In the genomic region with DNA sequence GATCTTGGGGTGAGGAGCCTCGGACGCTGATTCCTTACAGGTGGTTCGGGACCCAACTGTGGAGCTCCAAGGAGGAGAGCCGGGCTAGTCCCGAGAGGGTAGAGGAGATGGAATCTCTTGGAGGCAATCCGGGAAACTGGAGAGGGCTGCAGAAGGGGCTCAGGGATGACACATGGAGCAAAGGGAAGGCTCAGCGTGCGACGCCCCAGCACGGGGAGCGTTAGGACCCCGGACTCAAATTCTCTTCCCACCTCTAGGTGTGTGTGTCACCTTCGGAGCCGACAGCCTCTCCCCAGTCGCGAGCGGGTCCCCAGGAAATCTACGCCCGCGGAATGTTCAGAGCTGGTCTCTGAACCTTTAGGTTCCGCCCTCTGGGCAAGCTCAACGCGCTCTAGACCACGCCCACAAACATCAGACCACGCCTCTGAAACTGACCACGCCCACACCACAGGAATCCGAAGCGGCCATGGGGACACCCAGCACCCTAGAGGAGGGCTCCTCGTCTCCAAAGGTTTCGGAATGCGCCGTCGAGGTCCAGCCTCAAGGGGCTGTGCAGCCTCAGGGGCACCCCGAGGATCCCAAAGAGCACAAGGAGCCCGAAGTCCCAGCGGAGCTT, we compare ENCODE assay signal across 8 mouse cellular contexts. TPM values are rescaled to one million over a fixed set of nuclear protein-coding genes. Genes with fewer than 3 reads are reported as not detected.
DNase-seq lines count a peak whose midpoint lies in the region; ATAC-seq lines count a peak whose summit lies in the region.

No protein-coding gene starts in this region.

- peak; percentile 95 for DNase-seq in CD4-positive, CD25-positive, alpha-beta regulatory T cell, adult 2 months (ENCODE audit: low read depth, low spot score)
- peak; percentile 93 to 95 for DNase-seq in adrenal gland, postnatal 36 days
- peak; percentile 87 for DNase-seq in heart, postnatal 4 days
- peak; percentile 63 for DNase-seq in layer of hippocampus, adult 9-11 months
- peak; percentile 30 for DNase-seq in right cerebral cortex, postnatal 25 days
- peak; percentile 96 to 98 for DNase-seq in urinary bladder, postnatal 36 days (ENCODE audit: low spot score in 2 of 2)

- WGBS in forebrain, embryonic 13.5 days: under 1% methylated on average over 35 of the region's 36 CpGs

- H3K4me3 ChIP-seq in forebrain, embryonic 13.5 days: peak overlapping the region; percentile 35

- peak; percentile 46 for ATAC-seq in forebrain, embryonic 13.5 days
- peak; percentile 79 for ATAC-seq in megakaryocyte progenitor cell, adult 5-6 weeks (replicated peaks; ENCODE audit: poor library complexity)

- no peaks in the 10 kb centered on the region; the same call in 1 of the 2 replicates for H3K36me3 ChIP-seq in forebrain, embryonic 13.5 days (ENCODE audit: poor library complexity, severe bottlenecking)

- no peaks in the 10 kb centered on the region for H3K9me3 ChIP-seq in forebrain, embryonic 13.5 days (replicated peaks)

- H3K4me1 ChIP-seq in forebrain, embryonic 13.5 days: peaks cover 23% of the 10 kb centered on the region

- no peak overlapping the region for H3K27ac ChIP-seq in forebrain, embryonic 13.5 days

- peak overlapping the region; percentile 62 for H3K4me2 ChIP-seq in forebrain, embryonic 13.5 days

- H3K9ac ChIP-seq in forebrain, embryonic 13.5 days: peak overlapping the region; percentile 26; the same call in 1 of the 2 replicates

- peaks cover 57% of the 10 kb centered on the region for H3K27me3 ChIP-seq in forebrain, embryonic 13.5 days

RNA-seq across cellular contexts. Expression of a gene that starts 0.4 kb away (rescaled TPM):
- total RNA-seq in adrenal gland, postnatal 36 days (2021): 1 to 10 TPM; 5.4 to 5.8 TPM
- polyA plus RNA-seq in forebrain, embryonic 13.5 days (2015; fragmentation: Nextera tagmentation; extraction: Ambion mirVana): not detected in 2 replicates
- under 1 TPM; 0.57 to 0.61 TPM for total RNA-seq in heart, postnatal 4 days (2021)
- total RNA-seq in megakaryocyte progenitor cell, adult 5-6 weeks (2015): 3.6 and 4.5 TPM in 2 replicates
- total RNA-seq in megakaryocyte progenitor cell, adult 5-6 weeks (2017): 10.4 and 11.5 TPM in 2 replicates

RNA-seq across cellular contexts. Expression of a gene that starts 23.5 kb away (rescaled TPM):
- total RNA-seq in adrenal gland, postnatal 36 days (2021): under 1 TPM in 1 of 2 experiments, not detected in 1; 0.30 TPM
- polyA plus RNA-seq in forebrain, embryonic 13.5 days (2015; fragmentation: Nextera tagmentation; extraction: Ambion mirVana): 4.7 and 5.1 TPM in 2 replicates
- total RNA-seq in heart, postnatal 4 days (2021): under 1 TPM; 0.27 to 0.33 TPM
- total RNA-seq in megakaryocyte progenitor cell, adult 5-6 weeks (2015): 0.12 and 0.15 TPM in 2 replicates
- not detected in 2 replicates for total RNA-seq in megakaryocyte progenitor cell, adult 5-6 weeks (2017)

RNA-seq across cellular contexts. Expression of a gene that starts 23.6 kb away (rescaled TPM):
- 10 to 100 TPM; 27.9 to 34.2 TPM for total RNA-seq in adrenal gland, postnatal 36 days (2021)
- 16.8 and 16.9 TPM in 2 replicates for polyA plus RNA-seq in forebrain, embryonic 13.5 days (2015; fragmentation: Nextera tagmentation; extraction: Ambion mirVana)
- total RNA-seq in heart, postnatal 4 days (2021): 10 to 100 TPM; 15.9 to 16.9 TPM
- 61.3 and 68.9 TPM in 2 replicates for total RNA-seq in megakaryocyte progenitor cell, adult 5-6 weeks (2015)
- 18.3 and 31.4 TPM in 2 replicates for total RNA-seq in megakaryocyte progenitor cell, adult 5-6 weeks (2017)

RNA-seq across cellular contexts. Expression of a gene that starts 25.4 kb away (rescaled TPM):
- under 1 TPM; 0.36 to 0.92 TPM for total RNA-seq in adrenal gland, postnatal 36 days (2021)
- polyA plus RNA-seq in forebrain, embryonic 13.5 days (2015; fragmentation: Nextera tagmentation; extraction: Ambion mirVana): 0.14 TPM in 1 of 2 replicates, not detected in the other
- not detected for total RNA-seq in heart, postnatal 4 days (2021)
- total RNA-seq in megakaryocyte progenitor cell, adult 5-6 weeks (2015): not detected in 2 replicates
- not detected in 2 replicates for total RNA-seq in megakaryocyte progenitor cell, adult 5-6 weeks (2017)

Comparison
In these comparisons a context has a peak if more than half of its experiments do, and no peak if none do; other contexts are left out.
1. DNase-seq: peak in every context shown above with its lines; median percentile 97 in urinary bladder, postnatal 36 days; 95 in CD4-positive, CD25-positive, alpha-beta regulatory T cell, adult 2 months; 94 in adrenal gland, postnatal 36 days; 87 in heart, postnatal 4 days; 63 in layer of hippocampus, adult 9-11 months; 30 in right cerebral cortex, postnatal 25 days.